Mouse (Mus musculus): Measurements from ENCODE around the gene Akap6. TPM values are rescaled to one million over a fixed set of nuclear protein-coding genes. Genes with fewer than 3 reads are reported as not detected.

The Akap6 gene
- polyA plus RNA-seq, 1 experiment: 6.6 TPM

DNA sequence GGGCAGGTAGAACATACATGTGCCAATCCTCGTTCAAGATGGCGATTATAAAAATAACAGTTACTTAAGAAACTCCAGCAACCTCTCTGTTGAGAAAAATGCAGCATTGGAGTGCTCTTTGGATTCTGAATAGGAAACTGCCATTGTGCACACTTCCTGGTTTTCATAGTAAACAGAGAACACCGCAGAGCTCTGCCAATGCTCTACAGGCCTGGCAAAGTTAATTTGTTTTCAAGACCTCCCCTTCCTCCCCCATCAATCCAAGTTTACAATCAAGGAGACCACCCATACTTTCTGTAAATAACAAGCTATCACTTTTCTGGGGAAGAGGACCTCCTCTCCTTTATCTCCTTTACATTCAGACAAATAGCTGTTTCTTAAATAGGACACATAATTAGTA is 65.6 kb downstream of the Akap6 start:
- Histone ChIP-seq H3K79me2 (ENCODE audit: control insufficient read depth, insufficient read depth) (no peaks in the 10 kb centered on the region), H3K27me3 (ENCODE audit: control insufficient read depth, insufficient read depth, insufficient read length) (no peaks in the 10 kb centered on the region), H3K36me3 (ENCODE audit: control insufficient read depth, insufficient read depth) (no peaks in the 10 kb centered on the region), H3K4me3 (no peak overlapping the region), H3ac (ENCODE audit: control insufficient read depth, insufficient read length) (no peak overlapping the region), H3K4me2 (ENCODE audit: low read depth) (no peak overlapping the region)
- TF ChIP-seq E2F4 (IDR thresholded peaks at IDR 0.05; ENCODE audit: insufficient read depth) (no peak), REST (IDR thresholded peaks at IDR 0.05; ENCODE audit: insufficient read depth, insufficient read length) (no peak), MYOG (IDR thresholded peaks at IDR 0.05; ENCODE audit: control insufficient read depth in 1 of 3, insufficient read depth in 1 of 3, insufficient read length in 2 of 3, low read depth in 2 of 3) (no peak), TCF3 (IDR thresholded peaks at IDR 0.05; ENCODE audit: insufficient read length, low read depth) (no peak), SRF (IDR thresholded peaks at IDR 0.05; ENCODE audit: control insufficient read depth, insufficient read length, low read depth) (no peak), MYOD1 (IDR thresholded peaks at IDR 0.05; ENCODE audit: control insufficient read depth in 1 of 3, insufficient read length in 2 of 3, low read depth in 2 of 3) (no peak), POLR2AphosphoS2 (IDR thresholded peaks at IDR 0.05; ENCODE audit: insufficient read length, low read depth) (no peak), CEBPB (IDR thresholded peaks at IDR 0.05; ENCODE audit: insufficient read depth, poor library complexity, severe bottlenecking) (no peak), TCF12 (IDR thresholded peaks at IDR 0.05; ENCODE audit: insufficient read depth, poor library complexity, severe bottlenecking) (no peak), MAX (IDR thresholded peaks at IDR 0.05; ENCODE audit: low read depth) (no peak), POLR2A (IDR thresholded peaks at IDR 0.05; ENCODE audit: insufficient read length, low read depth) (no peak), USF1 (IDR thresholded peaks at IDR 0.05; ENCODE audit: low read depth) (no peak)

DNA sequence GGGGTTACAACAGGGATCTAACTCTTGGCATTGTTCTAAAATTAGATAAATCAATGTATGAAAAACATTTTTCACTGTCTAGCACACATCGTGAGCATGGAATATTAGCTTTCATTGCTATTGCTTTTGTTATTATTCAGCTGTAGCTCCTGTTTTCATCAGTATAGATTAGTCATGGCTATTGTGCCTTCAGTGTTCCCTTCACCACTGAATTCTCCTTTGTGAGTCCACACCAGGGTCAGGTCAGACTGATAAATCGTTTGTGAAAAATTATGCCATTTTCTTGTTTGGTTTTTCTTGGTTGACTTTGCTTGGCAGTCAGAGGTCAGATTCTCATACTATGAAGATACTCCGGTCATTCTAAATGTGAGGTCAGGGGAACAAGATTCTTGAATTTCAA is 70.4 kb downstream of the Akap6 start:
- no peak for TF ChIP-seq MYOG (IDR thresholded peaks at IDR 0.05; ENCODE audit: control insufficient read depth in 1 of 3, insufficient read depth in 1 of 3, insufficient read length in 2 of 3, low read depth in 2 of 3)

DNA sequence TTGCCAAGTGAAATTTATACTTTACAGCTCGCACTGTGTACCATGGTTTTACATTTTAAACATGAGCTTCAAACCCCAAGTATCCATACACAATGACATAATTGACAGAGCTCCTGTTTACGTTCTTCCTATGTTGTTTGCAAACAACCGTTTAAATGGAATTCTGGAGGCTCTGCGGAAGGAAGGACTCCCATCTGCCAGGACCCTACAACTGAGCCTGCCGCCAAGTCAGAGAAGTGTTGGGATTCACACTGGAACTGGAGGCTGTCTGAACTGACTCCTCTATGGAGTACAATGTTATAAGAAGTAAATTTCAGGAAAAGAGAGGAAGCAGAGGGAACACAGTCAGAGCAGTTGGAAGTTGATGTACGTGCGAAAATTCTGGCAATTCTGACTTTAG is 72.7 kb downstream of the Akap6 start:
- Histone ChIP-seq H3ac (ENCODE audit: control insufficient read depth, insufficient read length) (no peak overlapping the region), H3K27me3 (ENCODE audit: control insufficient read depth, insufficient read depth, insufficient read length) (no peaks in the 10 kb centered on the region), H3K79me2 (ENCODE audit: control insufficient read depth, insufficient read depth) (no peaks in the 10 kb centered on the region), H3K4me3 (no peak overlapping the region), H3K36me3 (ENCODE audit: control insufficient read depth, insufficient read depth) (no peaks in the 10 kb centered on the region), H3K4me2 (ENCODE audit: low read depth) (no peak overlapping the region)
- TF ChIP-seq POLR2AphosphoS2 (IDR thresholded peaks at IDR 0.05; ENCODE audit: insufficient read length, low read depth) (no peak), POLR2A (IDR thresholded peaks at IDR 0.05; ENCODE audit: insufficient read length, low read depth) (no peak), MYOG (IDR thresholded peaks at IDR 0.05; ENCODE audit: control insufficient read depth in 1 of 3, insufficient read depth in 1 of 3, insufficient read length in 2 of 3, low read depth in 2 of 3) (no peak), MAX (IDR thresholded peaks at IDR 0.05; ENCODE audit: low read depth) (no peak), REST (IDR thresholded peaks at IDR 0.05; ENCODE audit: insufficient read depth, insufficient read length) (no peak), USF1 (IDR thresholded peaks at IDR 0.05; ENCODE audit: low read depth) (no peak), TCF12 (IDR thresholded peaks at IDR 0.05; ENCODE audit: insufficient read depth, poor library complexity, severe bottlenecking) (no peak), CEBPB (IDR thresholded peaks at IDR 0.05; ENCODE audit: insufficient read depth, poor library complexity, severe bottlenecking) (no peak), TCF3 (IDR thresholded peaks at IDR 0.05; ENCODE audit: insufficient read length, low read depth) (no peak), SRF (IDR thresholded peaks at IDR 0.05; ENCODE audit: control insufficient read depth, insufficient read length, low read depth) (no peak), MYOD1 (IDR thresholded peaks at IDR 0.05; ENCODE audit: control insufficient read depth in 1 of 3, insufficient read length in 2 of 3, low read depth in 2 of 3) (no peak)

More for the DNA sequence above, 70.4 kb downstream of the Akap6 start:
- no peak overlapping the region for H3ac ChIP-seq (ENCODE audit: control insufficient read depth, insufficient read length)
- H3K79me2 ChIP-seq (ENCODE audit: control insufficient read depth, insufficient read depth): no peaks in the 10 kb centered on the region
- H3K4me2 ChIP-seq (ENCODE audit: low read depth): no peak overlapping the region
- no peak overlapping the region for H3K4me3 ChIP-seq
- H3K27me3 ChIP-seq (ENCODE audit: control insufficient read depth, insufficient read depth, insufficient read length): no peaks in the 10 kb centered on the region
- H3K36me3 ChIP-seq (ENCODE audit: control insufficient read depth, insufficient read depth): no peaks in the 10 kb centered on the region

DNA sequence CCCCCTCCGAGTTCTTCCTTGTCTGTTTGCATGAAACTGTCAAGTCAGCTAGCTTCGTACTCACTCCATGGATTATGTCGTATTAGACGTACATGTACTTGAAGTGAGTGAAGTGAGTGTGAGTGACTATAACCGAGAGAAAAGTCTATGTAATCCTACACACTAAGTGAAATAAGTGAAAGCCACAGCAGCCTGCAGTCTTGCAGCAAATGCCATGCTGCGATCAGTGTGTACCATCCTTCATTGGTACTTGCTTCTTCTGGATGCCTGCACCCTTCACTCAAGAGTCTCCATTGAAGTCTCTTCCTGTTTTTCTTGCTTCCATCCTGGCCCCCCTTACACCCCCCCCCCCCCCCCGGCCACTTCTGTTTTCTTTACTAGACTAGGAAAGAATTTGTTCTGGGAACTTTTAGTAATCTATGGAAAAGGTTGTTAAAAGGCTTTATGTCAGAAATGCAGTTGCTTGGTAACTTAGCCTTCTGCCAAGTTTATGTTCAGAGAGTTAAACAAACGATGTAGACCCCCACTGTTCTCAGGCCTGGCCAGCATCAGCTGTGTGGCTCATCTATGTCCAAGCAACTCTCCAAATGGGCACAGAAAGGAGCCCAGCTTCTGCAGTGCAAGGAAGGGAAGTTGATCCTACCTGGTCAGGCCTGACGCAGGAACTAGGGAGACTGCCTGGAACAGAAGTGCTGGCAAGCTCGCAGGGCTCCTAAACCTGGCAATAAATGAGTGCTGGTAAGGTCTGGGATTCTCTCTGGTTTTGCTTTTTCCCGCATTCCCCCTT is 73.5 kb downstream of the Akap6 start:
- H3K27me3 ChIP-seq (ENCODE audit: control insufficient read depth, insufficient read depth, insufficient read length): no peaks in the 10 kb centered on the region
- no peak overlapping the region for H3ac ChIP-seq (ENCODE audit: control insufficient read depth, insufficient read length)
- H3K79me2 ChIP-seq (ENCODE audit: control insufficient read depth, insufficient read depth): no peaks in the 10 kb centered on the region
- H3K36me3 ChIP-seq (ENCODE audit: control insufficient read depth, insufficient read depth): no peaks in the 10 kb centered on the region
- no peak for TF ChIP-seq MYOG (IDR thresholded peaks at IDR 0.05; ENCODE audit: control insufficient read depth in 1 of 3, insufficient read depth in 1 of 3, insufficient read length in 2 of 3, low read depth in 2 of 3)
- TF ChIP-seq E2F4 (IDR thresholded peaks at IDR 0.05; ENCODE audit: insufficient read depth): no peak
- H3K4me3 ChIP-seq: no peak overlapping the region
- no peak overlapping the region for H3K4me2 ChIP-seq (ENCODE audit: low read depth)

DNA sequence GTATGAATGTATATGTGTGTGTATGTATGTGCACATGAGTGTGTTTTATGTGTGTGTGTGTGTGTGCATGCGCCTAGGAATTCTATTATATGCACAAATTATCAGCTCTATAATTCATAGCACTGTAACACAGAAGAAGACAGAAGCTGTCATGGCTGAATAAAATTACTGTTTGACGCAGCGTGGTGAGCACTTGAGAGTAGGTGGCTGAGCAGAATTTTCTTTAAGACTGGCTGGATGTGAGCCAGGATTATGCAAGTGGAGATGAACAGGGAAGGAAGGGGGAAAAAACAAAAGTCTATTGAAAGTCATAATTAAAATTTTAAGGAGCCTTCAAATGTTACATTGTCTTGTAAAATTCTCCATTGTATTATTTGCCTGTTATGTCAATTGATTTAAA is 74.7 kb downstream of the Akap6 start:
- no peak overlapping the region for H3K4me3 ChIP-seq
- no peak overlapping the region for H3ac ChIP-seq (ENCODE audit: control insufficient read depth, insufficient read length)
- no peaks in the 10 kb centered on the region for H3K27me3 ChIP-seq (ENCODE audit: control insufficient read depth, insufficient read depth, insufficient read length)
- no peaks in the 10 kb centered on the region for H3K36me3 ChIP-seq (ENCODE audit: control insufficient read depth, insufficient read depth)
- no peak for TF ChIP-seq POLR2AphosphoS2 (IDR thresholded peaks at IDR 0.05; ENCODE audit: insufficient read length, low read depth)
- no peak for TF ChIP-seq MYOD1 (IDR thresholded peaks at IDR 0.05; ENCODE audit: control insufficient read depth in 1 of 3, insufficient read length in 2 of 3, low read depth in 2 of 3)
- TF ChIP-seq CEBPB (IDR thresholded peaks at IDR 0.05; ENCODE audit: insufficient read depth, poor library complexity, severe bottlenecking): no peak
- TF ChIP-seq TCF12 (IDR thresholded peaks at IDR 0.05; ENCODE audit: insufficient read depth, poor library complexity, severe bottlenecking): no peak
- TF ChIP-seq SRF (IDR thresholded peaks at IDR 0.05; ENCODE audit: control insufficient read depth, insufficient read length, low read depth): no peak
- TF ChIP-seq MAX (IDR thresholded peaks at IDR 0.05; ENCODE audit: low read depth): no peak
- TF ChIP-seq TCF3 (IDR thresholded peaks at IDR 0.05; ENCODE audit: insufficient read length, low read depth): no peak
- TF ChIP-seq MYOG (IDR thresholded peaks at IDR 0.05; ENCODE audit: control insufficient read depth in 1 of 3, insufficient read depth in 1 of 3, insufficient read length in 2 of 3, low read depth in 2 of 3): no peak
- TF ChIP-seq USF1 (IDR thresholded peaks at IDR 0.05; ENCODE audit: low read depth): no peak
- TF ChIP-seq POLR2A (IDR thresholded peaks at IDR 0.05; ENCODE audit: insufficient read length, low read depth): no peak
- no peak for TF ChIP-seq REST (IDR thresholded peaks at IDR 0.05; ENCODE audit: insufficient read depth, insufficient read length)
- TF ChIP-seq E2F4 (IDR thresholded peaks at IDR 0.05; ENCODE audit: insufficient read depth): no peak
- no peak overlapping the region for H3K4me2 ChIP-seq (ENCODE audit: low read depth)
- H3K79me2 ChIP-seq (ENCODE audit: control insufficient read depth, insufficient read depth): no peaks in the 10 kb centered on the region

All from myocyte (in vitro differentiated cells).